Mouse (Mus musculus) E14TG2a.4 (cell line): ENCODE data around the gene Trim44.

Experiments
- H3K27me3 ChIP-seq: 2 replicates; pipeline ENCODE4 v1.6.1; 2014; ENCODE audit warnings: low read length, control low read depth; ENCODE audit not compliant: insufficient read depth
- H3K36me3 ChIP-seq: 2 replicates; pipeline ENCODE4 v1.6.1; 2014; ENCODE audit warnings: low read length, control low read depth; ENCODE audit not compliant: insufficient read depth
- H3K4me1 ChIP-seq: replicated peaks from 2 replicates; pipeline ENCODE4 v1.6.1; 2014; ENCODE audit warnings: low read depth, low read length, control low read depth
- H3K4me3 ChIP-seq: replicated peaks from 2 replicates; pipeline ENCODE4 v1.5.1; 2014; ENCODE audit warnings: mild to moderate bottlenecking, low read length
- H3K9me3 ChIP-seq: 2 replicates; pipeline ENCODE4 v1.6.1; 2014; ENCODE audit warnings: low read length, control low read depth
- CTCF ChIP-seq: conservative IDR thresholded peaks from 2 replicates; pipeline ENCODE4 v1.5.1; 2014; ENCODE audit warnings: low read length
- NANOG ChIP-seq: IDR thresholded peaks from 2 replicates; pipeline ENCODE4 v1.6.1; 2014; ENCODE audit warnings: borderline replicate concordance, low read length, mixed read lengths
- POU5F1 ChIP-seq: IDR thresholded peaks from 2 replicates; pipeline ENCODE4 v1.6.1; 2014; ENCODE audit warnings: low read length, borderline replicate concordance

The Trim44 gene

GRCm38 (mm10) chr2:102410615-102411014 lies 3.0 kb upstream of the Trim44 start:
- no peaks in the 10 kb centered on the region for H3K9me3 ChIP-seq
- peaks cover 33% of the 10 kb centered on the region for H3K4me1 ChIP-seq
- H3K36me3 ChIP-seq: no peaks in the 10 kb centered on the region
- TF ChIP-seq NANOG (no peak), POU5F1 (no peak), CTCF (no peak)
- peaks cover 11% of the 10 kb centered on the region for H3K27me3 ChIP-seq
- H3K4me3 ChIP-seq: no peak overlapping the region

GRCm38 (mm10) chr2:102409741-102410140 lies 2.1 kb upstream of the Trim44 start:
- no peak for TF ChIP-seq NANOG
- no peak for TF ChIP-seq CTCF
- Histone ChIP-seq H3K9me3 (no peaks in the 10 kb centered on the region), H3K27me3 (peaks cover 11% of the 10 kb centered on the region), H3K4me1 (peaks cover 35% of the 10 kb centered on the region), H3K36me3 (no peaks in the 10 kb centered on the region), H3K4me3 (no peak overlapping the region)

GRCm38 (mm10) chr2:102406324-102407304 lies 1.0 kb downstream of the Trim44 start:
- Histone ChIP-seq H3K36me3 (no peaks in the 10 kb centered on the region), H3K9me3 (no peaks in the 10 kb centered on the region), H3K27me3 (peaks cover 10% of the 10 kb centered on the region), H3K4me1 (peaks cover 53% of the 10 kb centered on the region), H3K4me3 (no peak overlapping the region)
- TF ChIP-seq CTCF (no peak), POU5F1 (no peak), NANOG (no peak)

GRCm38 (mm10) chr2:102403982-102404381 lies 3.6 kb downstream of the Trim44 start:
- H3K4me1 ChIP-seq: peaks cover 70% of the 10 kb centered on the region
- no peak for TF ChIP-seq CTCF
- TF ChIP-seq NANOG: peak; percentile 56; the same call in 1 of the 2 replicates
- no peak overlapping the region for H3K4me3 ChIP-seq
- H3K9me3 ChIP-seq: peaks cover 6% of the 10 kb centered on the region; the same call in 1 of the 2 replicates
- H3K36me3 ChIP-seq: no peaks in the 10 kb centered on the region; the same call in 1 of the 2 replicates
- H3K27me3 ChIP-seq: peaks cover 32% of the 10 kb centered on the region

GRCm38 (mm10) chr2:102403306-102403705 lies 4.3 kb downstream of the Trim44 start:
- H3K4me1 ChIP-seq: peaks cover 65% of the 10 kb centered on the region
- no peak overlapping the region for H3K4me3 ChIP-seq
- peaks cover 32% of the 10 kb centered on the region for H3K27me3 ChIP-seq

GRCm38 (mm10) chr2:102401352-102401692 lies 6.3 kb downstream of the Trim44 start:
- Histone ChIP-seq H3K4me1 (peaks cover 48% of the 10 kb centered on the region), H3K27me3 (peaks cover 30% of the 10 kb centered on the region), H3K36me3 (no peaks in the 10 kb centered on the region; the same call in 1 of the 2 replicates), H3K9me3 (peaks cover 6% of the 10 kb centered on the region; the same call in 1 of the 2 replicates), H3K4me3 (peak overlapping the region; percentile 75)
- no peak for TF ChIP-seq CTCF
- TF ChIP-seq NANOG: no peak
- no peak for TF ChIP-seq POU5F1

More at GRCm38 (mm10) chr2:102403306-102403705, 4.3 kb downstream of the Trim44 start:
- peaks cover 6% of the 10 kb centered on the region; the same call in 1 of the 2 replicates for H3K9me3 ChIP-seq
- no peaks in the 10 kb centered on the region; the same call in 1 of the 2 replicates for H3K36me3 ChIP-seq
- TF ChIP-seq NANOG: peak; percentile 70; the same call in 1 of the 2 replicates
- no peak for TF ChIP-seq POU5F1

- H3K36me3 ChIP-seq: no peaks in the 10 kb centered on the region; the same call in 1 of the 2 replicates
- peak overlapping the region; percentile 75 for H3K4me3 ChIP-seq
- peaks cover 45% of the 10 kb centered on the region for H3K4me1 ChIP-seq
- H3K9me3 ChIP-seq: peaks cover 6% of the 10 kb centered on the region; the same call in 1 of the 2 replicates
- no peak for TF ChIP-seq POU5F1
- H3K27me3 ChIP-seq: peaks cover 28% of the 10 kb centered on the region
These were observed 6.8 kb downstream of the Trim44 start for GRCm38 (mm10) chr2:102400605-102401351.

- TF ChIP-seq CTCF (no peak), NANOG (no peak), POU5F1 (no peak)
- Histone ChIP-seq H3K9me3 (peaks cover 6% of the 10 kb centered on the region; the same call in 1 of the 2 replicates), H3K4me1 (peaks cover 42% of the 10 kb centered on the region), H3K4me3 (peak overlapping the region; percentile 75), H3K27me3 (peaks cover 25% of the 10 kb centered on the region), H3K36me3 (no peaks in the 10 kb centered on the region; the same call in 1 of the 2 replicates)
These were observed 7.6 kb downstream of the Trim44 start for GRCm38 (mm10) chr2:102399864-102400604.
